Mouse (Mus musculus): ENCODE measurements around the gene Pax7. TPM values are rescaled to one million over a fixed set of nuclear protein-coding genes. Genes with fewer than 3 reads are reported as not detected.

Pax7 gene
- total RNA-seq, 2 experiments from 2014 or later, result not detected

GRCm38 (mm10) chr4:139832281-139833035 is 870 bp downstream of the Pax7 start:
- no peak for DNase-seq (ENCODE audit: low spot score)
- intact Hi-C loops (cut with DNase I), result no loop called here

- no peak for DNase-seq (ENCODE audit: low spot score)
- intact Hi-C loops (cut with DNase I), result no loop called here
Observed at GRCm38 (mm10) chr4:139831501-139832230, 1.7 kb downstream of the Pax7 start.

- no peak for DNase-seq (ENCODE audit: low spot score)
- intact Hi-C loops (cut with DNase I), result no loop called here
Observed at GRCm38 (mm10) chr4:139830581-139831387, 2.5 kb downstream of the Pax7 start.

- no peak for DNase-seq (ENCODE audit: low spot score)
- intact Hi-C loops (cut with DNase I), result no loop called here
Observed at GRCm38 (mm10) chr4:139830053-139830452, 3.3 kb downstream of the Pax7 start.

- DNase-seq (ENCODE audit: low spot score), result no peak
- intact Hi-C loops (cut with DNase I), result no loop called here
Observed at GRCm38 (mm10) chr4:139828871-139829590, 4.3 kb downstream of the Pax7 start.

- no peak for DNase-seq (ENCODE audit: low spot score)
- intact Hi-C loops (cut with DNase I), result no loop called here
Observed at GRCm38 (mm10) chr4:139828283-139828678, 5.0 kb downstream of the Pax7 start.

- intact Hi-C loops (cut with DNase I), result no loop called here
- DNase-seq (ENCODE audit: low spot score), result no peak
Observed at GRCm38 (mm10) chr4:139827501-139828282, 5.6 kb downstream of the Pax7 start.

- intact Hi-C loops (cut with DNase I), result no loop called here
- DNase-seq (ENCODE audit: low spot score), result no peak
Observed at GRCm38 (mm10) chr4:139826231-139826630, 7.1 kb downstream of the Pax7 start.

GRCm38 (mm10) chr4:139825326-139826112 is 7.8 kb downstream of the Pax7 start:
- no peak for DNase-seq (ENCODE audit: low spot score)
- intact Hi-C loops (cut with DNase I), result no loop called here

GRCm38 (mm10) chr4:139824572-139825325 is 8.6 kb downstream of the Pax7 start:
- intact Hi-C loops (cut with DNase I), result no loop called here

GRCm38 (mm10) chr4:139823870-139824472 is 9.4 kb downstream of the Pax7 start:
- intact Hi-C loops (cut with DNase I), result no loop called here
- no peak for DNase-seq (ENCODE audit: low spot score)

More at GRCm38 (mm10) chr4:139824572-139825325, 8.6 kb downstream of the Pax7 start:
- DNase-seq (ENCODE audit: low spot score), result no peak

GRCm38 (mm10) chr4:139823138-139823869 is 10.0 kb downstream of the Pax7 start:
- intact Hi-C loops (cut with DNase I), result no loop called here
- no peak for DNase-seq (ENCODE audit: low spot score)

- intact Hi-C loops (cut with DNase I), result no loop called here
- DNase-seq (ENCODE audit: low spot score), result no peak
Observed at GRCm38 (mm10) chr4:139822214-139823137, 10.9 kb downstream of the Pax7 start.

GRCm38 (mm10) chr4:139821491-139822160 is 11.7 kb downstream of the Pax7 start:
- no peak for DNase-seq (ENCODE audit: low spot score)
- intact Hi-C loops (cut with DNase I), result no loop called here

- intact Hi-C loops (cut with DNase I), result no loop called here
- no peak for DNase-seq (ENCODE audit: low spot score)
Observed at GRCm38 (mm10) chr4:139821071-139821470, 12.3 kb downstream of the Pax7 start.
